Mouse (Mus musculus): ENCODE data around the gene Lmo7.

The Lmo7 gene

DNA sequence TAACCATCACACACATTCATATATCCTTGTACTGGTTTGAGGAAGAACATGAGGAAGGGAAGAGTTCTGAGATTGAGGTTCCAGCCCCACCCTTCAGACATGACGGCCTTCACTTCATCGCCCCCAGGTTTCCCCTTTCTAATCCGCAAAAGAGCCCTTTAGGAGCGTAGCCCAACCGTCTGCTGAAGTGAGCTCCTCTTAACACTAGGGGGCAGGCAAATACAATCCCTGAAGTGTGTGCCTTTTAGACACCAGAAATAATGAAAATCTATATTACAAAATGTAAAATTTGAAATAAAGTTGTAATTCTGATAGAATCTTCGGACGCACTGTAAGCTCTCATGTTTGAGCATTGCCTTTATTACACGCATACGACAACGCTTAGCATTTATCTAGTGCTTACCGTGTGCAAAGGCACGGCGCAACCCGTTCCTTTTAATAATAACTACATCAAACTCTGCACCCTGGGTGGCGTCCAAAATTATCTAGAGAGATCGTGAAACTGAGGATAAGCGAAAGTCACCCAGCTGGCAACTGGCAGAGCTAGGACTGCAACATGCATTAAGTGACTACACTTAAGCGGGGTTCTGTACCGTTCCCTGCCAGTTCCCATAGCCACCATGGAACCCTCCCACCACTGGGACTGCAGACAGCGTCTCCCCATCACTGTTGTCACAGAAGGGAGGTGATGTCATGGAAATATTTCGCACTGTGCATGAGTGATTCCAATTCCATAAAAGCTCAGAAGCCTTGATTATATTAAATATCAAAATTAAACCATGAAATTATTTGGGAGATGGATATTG, 217.2 kb downstream of the Lmo7 start:
- peak; percentile 43 to 56 for DNase-seq (ENCODE audit: low spot score in 2 of 2)

DNA sequence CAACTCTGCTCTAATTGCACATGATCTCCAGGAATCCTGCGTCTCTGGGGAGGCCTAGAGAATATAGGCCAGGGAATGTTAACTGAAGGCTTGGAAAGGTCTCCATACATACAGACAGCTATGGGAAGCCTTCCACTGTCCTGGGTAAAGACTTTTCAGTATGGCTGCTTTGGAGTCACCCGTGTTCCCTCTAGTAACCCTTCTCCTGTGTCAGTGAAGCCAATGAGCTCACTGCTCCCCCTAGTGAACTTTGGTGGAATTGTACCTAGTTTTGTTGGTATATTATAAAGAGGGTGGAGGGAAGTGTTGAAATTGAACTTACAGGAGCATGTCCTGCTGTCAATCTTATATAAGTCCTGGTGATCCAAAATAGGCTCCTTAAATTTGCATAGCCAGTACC, 219.4 kb downstream of the Lmo7 start:
- DNase-seq (ENCODE audit: low spot score in 2 of 2), result no peak

DNA sequence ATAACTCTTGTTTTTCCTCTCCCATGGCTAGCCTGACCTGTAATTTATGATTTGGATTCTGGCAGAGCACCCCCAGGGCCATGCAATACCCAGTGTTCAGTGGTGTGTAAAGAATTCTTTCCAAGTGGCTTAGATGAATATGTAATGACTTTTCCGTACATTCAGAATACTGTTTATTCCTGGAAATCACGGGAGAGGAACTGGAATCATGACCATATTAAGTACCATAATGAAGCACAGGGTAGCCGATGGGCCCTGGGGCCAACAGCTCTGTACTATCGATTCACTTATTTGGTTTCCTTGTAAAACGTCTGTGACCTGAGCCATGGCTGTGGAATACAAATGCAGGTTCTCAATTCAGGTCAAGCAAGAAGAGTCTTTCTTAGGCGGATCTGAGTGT, 221.3 kb downstream of the Lmo7 start:
- DNase-seq (ENCODE audit: low spot score in 2 of 2), result no peak

DNA sequence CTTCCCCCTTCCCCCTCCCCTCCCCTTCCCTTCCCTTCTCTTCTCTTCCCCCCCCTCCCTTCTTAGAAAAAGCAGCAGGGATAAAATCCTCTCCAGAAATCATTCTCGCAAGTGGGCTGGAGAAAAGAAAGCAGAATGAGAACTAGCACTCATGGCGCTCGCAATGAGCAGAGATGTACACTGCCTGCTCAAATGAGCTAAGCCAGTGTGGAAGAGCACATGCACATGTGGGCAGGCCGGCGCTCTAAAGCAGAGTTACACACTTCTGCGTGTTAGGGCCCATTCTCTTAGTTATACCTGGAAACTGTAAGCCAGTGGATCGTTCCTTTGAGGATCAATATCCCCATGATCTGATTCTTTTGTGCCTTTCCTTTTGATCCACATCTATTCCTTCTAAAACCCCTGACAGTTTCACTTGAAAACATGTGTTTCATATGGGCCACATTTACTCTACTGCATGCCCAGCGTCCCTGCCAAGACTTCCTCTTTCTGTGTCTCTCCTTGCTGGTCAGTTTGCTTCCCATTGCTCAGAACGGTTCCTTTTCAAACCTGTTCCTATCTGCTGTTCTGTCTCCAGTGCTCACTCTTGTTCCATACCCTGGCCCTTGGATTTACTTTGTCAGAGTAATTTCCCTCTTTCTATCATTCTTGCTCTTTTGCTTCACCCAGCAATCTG, 224.2 kb downstream of the Lmo7 start:
- no peak for DNase-seq (ENCODE audit: low spot score in 2 of 2)

DNA sequence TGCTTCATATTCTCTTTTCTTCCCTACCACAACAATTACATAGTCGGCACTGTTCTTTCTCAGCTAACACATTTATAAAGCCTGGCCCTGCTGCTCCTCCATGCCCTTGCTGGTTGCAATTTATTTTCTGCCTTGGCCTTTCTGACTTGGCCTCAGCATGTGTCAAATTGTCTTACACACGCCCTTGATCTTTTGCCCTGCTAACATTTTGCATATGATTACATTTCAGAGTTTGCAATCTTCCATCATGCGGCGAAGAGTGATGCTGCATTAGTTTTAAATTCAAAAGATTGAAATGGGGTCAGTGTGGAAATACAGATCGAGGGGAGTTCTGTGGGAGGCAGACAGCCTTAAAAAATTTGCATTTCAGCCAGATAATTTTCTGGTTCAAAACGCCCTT, 234.6 kb downstream of the Lmo7 start:
- DNase-seq (ENCODE audit: low spot score in 2 of 2), result no peak

DNA sequence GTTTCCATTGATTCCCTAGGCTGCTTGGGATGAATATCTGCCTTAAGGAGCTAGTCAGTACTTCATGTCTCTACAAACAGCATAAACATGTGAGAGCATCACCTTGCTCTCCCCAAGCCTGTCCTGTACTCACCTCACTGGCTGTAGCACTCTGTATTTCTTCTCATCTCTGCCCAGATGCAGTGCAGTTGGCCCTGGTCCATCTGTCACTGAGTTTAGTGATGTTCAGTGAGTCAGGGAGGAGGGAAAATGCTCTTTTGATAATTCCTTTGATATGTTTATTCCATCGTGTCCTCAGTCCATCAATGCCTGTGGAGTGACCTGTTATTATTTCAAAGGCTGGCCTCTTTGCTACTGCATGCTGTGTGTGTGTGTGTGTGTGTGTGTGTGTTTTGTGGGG, 235.2 kb downstream of the Lmo7 start:
- no peak for DNase-seq (ENCODE audit: low spot score in 2 of 2)

DNA sequence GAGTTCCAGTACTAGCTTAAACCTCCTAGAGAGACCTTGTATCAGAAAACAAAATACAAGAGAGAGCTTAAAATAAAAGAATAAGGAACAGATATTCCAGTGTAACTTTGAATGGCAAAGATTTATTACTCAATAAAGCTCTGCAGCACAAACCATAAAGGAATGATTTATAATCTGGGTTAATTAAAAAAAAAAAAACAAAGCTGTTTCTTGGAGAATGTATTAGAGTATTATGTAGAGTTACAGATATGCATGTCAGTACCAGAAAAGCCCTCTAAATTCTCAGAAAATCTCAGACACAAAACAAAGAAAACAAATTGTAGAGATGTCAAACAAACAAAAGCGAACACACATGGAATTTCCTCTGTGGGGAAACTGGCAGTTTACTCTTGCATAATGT, 243.0 kb downstream of the Lmo7 start:
- DNase-seq (ENCODE audit: low spot score in 2 of 2), result no peak

DNA sequence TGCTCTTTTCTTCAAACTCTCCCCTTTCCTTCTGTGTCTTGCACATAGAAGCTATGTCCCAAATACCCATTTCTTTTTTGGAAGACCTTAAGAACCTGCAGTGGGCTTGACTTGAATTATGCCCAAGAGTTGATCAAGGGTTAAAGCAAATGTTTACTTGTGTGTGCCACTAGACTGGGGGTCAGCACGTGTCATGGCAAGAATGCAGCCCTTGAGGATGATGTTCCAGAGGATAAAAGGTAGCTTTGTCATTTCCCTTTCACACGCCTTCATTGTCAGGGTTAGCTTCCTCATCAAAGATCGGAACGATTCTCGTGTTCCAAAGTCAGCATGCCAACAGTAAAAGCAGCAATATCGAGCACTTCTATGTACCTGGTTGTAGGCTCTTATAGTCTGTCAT, 243.4 kb downstream of the Lmo7 start:
- DNase-seq (ENCODE audit: low spot score in 2 of 2), result no peak

DNA sequence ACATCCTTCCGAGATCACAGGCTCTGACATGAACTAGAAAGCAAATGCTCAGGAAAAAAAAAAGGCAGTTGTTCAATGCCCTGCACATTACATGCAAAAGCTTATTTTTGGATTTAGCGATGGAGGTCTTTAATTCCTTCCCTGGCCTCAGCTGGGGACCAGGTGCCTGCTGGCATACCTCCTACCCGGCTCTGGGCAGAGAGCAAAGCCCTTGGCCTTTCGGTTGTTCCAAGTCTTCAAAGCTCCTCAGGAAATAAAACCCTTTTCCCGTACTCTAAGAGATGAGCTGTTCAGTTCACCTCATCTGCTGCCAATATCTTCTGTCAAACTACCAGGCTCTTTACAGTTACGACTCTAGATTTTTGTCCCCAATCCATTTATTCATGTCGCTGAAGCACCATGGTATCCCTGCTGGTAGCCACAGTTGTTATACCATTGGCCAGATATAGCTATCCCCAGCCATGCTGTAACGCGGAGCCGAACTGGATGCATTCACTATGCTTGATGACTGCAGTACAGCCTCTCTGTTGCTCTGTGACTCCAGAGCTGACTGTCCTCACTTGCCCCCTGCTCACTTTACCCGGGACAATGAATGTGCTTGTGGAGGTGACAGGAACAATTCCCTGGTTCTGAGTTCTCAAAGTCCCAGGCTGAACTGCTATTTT, 246.4 kb downstream of the Lmo7 start:
- no peak for DNase-seq (ENCODE audit: low spot score in 2 of 2)
